33 mouse cellular contexts compared by ENCODE assay signal in the genomic region with DNA sequence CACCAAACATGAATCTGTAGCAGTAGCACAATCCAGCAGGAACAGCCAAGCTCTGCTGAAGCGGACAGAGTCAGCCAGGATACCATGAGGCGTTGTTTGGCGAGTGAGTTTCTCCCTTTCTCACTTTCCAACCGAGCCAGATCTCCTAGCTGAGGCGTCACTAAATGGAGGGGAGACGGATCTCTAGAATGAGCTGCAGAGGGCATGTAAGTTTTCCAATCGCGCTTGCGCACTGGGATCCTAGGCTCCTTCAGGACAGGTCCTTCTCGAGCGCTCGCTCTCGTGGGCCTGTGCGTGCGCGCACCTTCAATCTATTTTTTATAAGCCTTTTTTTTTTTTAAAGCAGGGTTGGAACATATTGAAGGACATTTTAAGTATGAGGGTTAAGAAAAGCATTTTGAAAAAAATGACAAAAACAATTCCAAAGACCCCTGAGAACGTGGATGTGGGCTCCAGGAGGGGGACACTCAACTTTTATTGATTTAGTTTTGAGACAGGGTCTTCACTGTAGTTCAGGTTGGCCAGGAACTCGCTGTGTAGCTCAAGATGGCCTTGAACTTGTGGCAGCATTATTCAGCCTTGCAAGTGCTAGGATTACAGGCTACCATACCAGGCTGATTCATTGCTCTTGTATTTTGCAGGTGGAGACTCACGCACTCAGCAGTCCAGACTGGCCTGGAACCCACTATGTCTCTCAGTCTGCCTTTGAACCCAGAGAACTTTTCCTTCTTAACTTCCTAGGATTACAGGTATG. TPM values are rescaled to one million over a fixed set of nuclear protein-coding genes. Genes with fewer than 3 reads are reported as not detected.
DNase-seq lines count a peak whose midpoint lies in the region; ATAC-seq and TF ChIP-seq lines count a peak whose summit lies in the region.
"Had no signal": no experiment of that assay in that cellular context is flagged by ENCODE, and none has a peak within 500 bp of the region (broad histone marks: within the 10 kb centered on the region; RNA-seq: fewer than 3 reads in every experiment).

No protein-coding gene starts in this region.

- no peak for TF ChIP-seq POLR2A in testis, adult 2 months (IDR thresholded peaks at IDR 0.05; ENCODE audit: control insufficient read depth, low read depth, low read length)
- TF ChIP-seq POLR2A in thymus, adult 2 months (IDR thresholded peaks at IDR 0.05; ENCODE audit: control insufficient read depth, extremely low read depth, insufficient read depth, low read length, poor library complexity), result no peak

- H3K4me3 ChIP-seq in testis, adult 2 months (ENCODE audit: control insufficient read depth, low read depth, low read length), result peak overlapping the region; percentile 40
- H3K4me3 ChIP-seq in thymus, adult 2 months (ENCODE audit: control insufficient read depth, insufficient read depth, low read length), result no peak overlapping the region
- H3K4me3 ChIP-seq: embryonic facial prominence, embryonic 12.5 days; forebrain, embryonic 12.5 days; heart, embryonic 10.5 days; heart, embryonic 15.5 days; kidney, embryonic 15.5 days; limb, embryonic 10.5 days; limb, embryonic 15.5 days; midbrain, embryonic 10.5 days; midbrain, embryonic 15.5 days; neural tube, embryonic 12.5 days had no signal

- H3K36me3 ChIP-seq in testis, adult 2 months (ENCODE audit: control insufficient read depth, insufficient read depth, low read length), result no peaks in the 10 kb centered on the region
- H3K36me3 ChIP-seq in thymus, adult 2 months (ENCODE audit: control insufficient read depth, insufficient read depth, low read length), result no peaks in the 10 kb centered on the region
- H3K36me3 ChIP-seq: embryonic facial prominence, embryonic 12.5 days; forebrain, embryonic 12.5 days; heart, embryonic 10.5 days; heart, embryonic 15.5 days; kidney, embryonic 15.5 days; limb, embryonic 10.5 days; limb, embryonic 15.5 days; midbrain, embryonic 10.5 days; midbrain, embryonic 15.5 days; neural tube, embryonic 12.5 days had no signal

- no peaks in the 10 kb centered on the region for H3K27me3 ChIP-seq in testis, adult 2 months (ENCODE audit: control insufficient read depth, insufficient read depth, low read length)
- no peaks in the 10 kb centered on the region for H3K27me3 ChIP-seq in thymus, adult 2 months (ENCODE audit: control insufficient read depth, insufficient read depth, low read length)
- H3K27me3 ChIP-seq: embryonic facial prominence, embryonic 12.5 days; forebrain, embryonic 12.5 days; heart, embryonic 15.5 days; kidney, embryonic 15.5 days; limb, embryonic 15.5 days; midbrain, embryonic 15.5 days; neural tube, embryonic 12.5 days had no signal

- H3K27ac ChIP-seq in testis, adult 2 months (ENCODE audit: control insufficient read depth, insufficient read depth, low read depth, low read length), result no peak overlapping the region
- H3K27ac ChIP-seq in thymus, adult 2 months (ENCODE audit: control insufficient read depth, insufficient read depth, low read length), result no peak overlapping the region
- H3K27ac ChIP-seq: embryonic facial prominence, embryonic 12.5 days; forebrain, embryonic 12.5 days; heart, embryonic 10.5 days; heart, embryonic 15.5 days; kidney, embryonic 15.5 days; limb, embryonic 10.5 days; limb, embryonic 15.5 days; liver, embryonic 14.5 days; midbrain, embryonic 10.5 days; midbrain, embryonic 15.5 days; neural tube, embryonic 12.5 days; stomach, postnatal 0 days had no signal

- H3K4me1 ChIP-seq in testis, adult 2 months (ENCODE audit: control insufficient read depth, insufficient read depth, low read length), result no peaks in the 10 kb centered on the region
- no peaks in the 10 kb centered on the region for H3K4me1 ChIP-seq in thymus, adult 2 months (replicated peaks; ENCODE audit: control insufficient read depth, insufficient read depth, low read length)
- H3K4me1 ChIP-seq: embryonic facial prominence, embryonic 12.5 days; forebrain, embryonic 12.5 days; kidney, embryonic 15.5 days; limb, embryonic 10.5 days; limb, embryonic 15.5 days; midbrain, embryonic 10.5 days; midbrain, embryonic 15.5 days; neural tube, embryonic 12.5 days had no signal

- WGBS in thymus, adult 2 months, result 95% methylated on average over 19 of the region's 19 CpGs

- no peak for TF ChIP-seq CTCF in testis, adult 2 months (IDR thresholded peaks at IDR 0.05; ENCODE audit: control insufficient read depth, insufficient read depth, insufficient replicate concordance, low read depth, low read length)
- no peak for TF ChIP-seq CTCF in thymus, adult 2 months (IDR thresholded peaks at IDR 0.05; ENCODE audit: borderline replicate concordance, control insufficient read depth, extremely low read depth, insufficient read depth, low read length, poor library complexity)

- ATAC-seq in granulocyte monocyte progenitor cell, adult 5-6 weeks (replicated peaks; ENCODE audit: poor library complexity, severe bottlenecking), result peak; percentile 48; the same call in 1 of the 2 replicates
- ATAC-seq: forebrain, postnatal 0 days; hindbrain, embryonic 16.5 days; midbrain, embryonic 15.5 days had no signal

- no peak for DNase-seq in testis, postnatal 14 days (ENCODE audit: low spot score)
- peak; percentile 34 for DNase-seq in WW6 (ENCODE audit: low read depth, low spot score)
- DNase-seq in B cell, adult 2 months, result no peak
- no peak for DNase-seq in layer of hippocampus, adult 9-11 months
- no peak for DNase-seq in thymus, adult 2 months
- DNase-seq: cerebellum, adult 11 months; cerebellum, adult 9-10 months; cerebellum, postnatal 36 days; embryo, embryonic 11 days; forebrain, postnatal 0 days; gastrocnemius, postnatal 14 days; heart, adult 11 months; kidney, adult 18-20 months; kidney, postnatal 25 days; lung, embryonic 14.5 days; lung, postnatal 14 days; right cerebral cortex, postnatal 4 days; thymus, postnatal 14 days had no signal

RNA-seq across cellular contexts. Expression of gene Dennd4c, which starts 14.1 kb away (rescaled TPM):
- polyA plus RNA-seq in testis, adult 2 months (2012; rRNA removed), result 5.0 and 7.0 TPM in 2 replicates
- total RNA-seq in granulocyte monocyte progenitor cell, adult 5-6 weeks (2014; fragmentation: Nextera tagmentation), result 14.0 and 34.5 TPM in 2 replicates
- 20.4 and 20.7 TPM in 2 replicates for total RNA-seq in granulocyte monocyte progenitor cell, adult 5-6 weeks (2017)
- 10.7 and 13.3 TPM in 2 replicates for polyA plus RNA-seq in thymus, adult 2 months (2012; rRNA removed)
